Mouse (Mus musculus) ES-Bruce4 (cell line): Measurements from ENCODE around the gene Sdf2l1.

Experiments
- CTCF ChIP-seq: IDR thresholded peaks from one replicate; pipeline ENCODE4 v1.8.1; 2011; ENCODE audit warnings: low read depth, low read length
- POLR2A ChIP-seq: IDR thresholded peaks from one replicate; pipeline ENCODE4 v1.8.1; 2011; ENCODE audit warnings: low read length; ENCODE audit not compliant: insufficient read depth

DNA sequence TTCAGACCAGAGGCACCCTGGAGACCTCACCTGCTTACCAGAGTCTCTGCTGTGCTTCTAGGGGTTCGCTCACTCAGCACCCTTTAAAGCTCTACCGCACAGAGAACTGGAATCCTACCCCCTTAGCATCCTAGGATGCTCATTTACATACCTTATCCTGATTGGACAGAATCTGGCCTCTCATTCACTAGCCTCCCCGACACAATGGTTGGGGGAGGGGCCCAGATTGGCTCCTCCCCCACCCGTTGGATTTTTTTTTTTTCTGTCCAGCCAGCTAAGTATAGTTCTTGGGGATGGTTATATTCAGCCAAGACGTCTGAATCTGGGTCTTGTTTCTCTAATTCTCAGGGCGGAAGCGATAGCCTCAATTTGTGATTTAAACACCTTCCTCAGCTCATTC lies 12.2 kb upstream of the Sdf2l1 start, which contains the start of gene Ydjc:
- TF ChIP-seq CTCF (no peak), POLR2A (no peak)
